In the genomic region with DNA sequence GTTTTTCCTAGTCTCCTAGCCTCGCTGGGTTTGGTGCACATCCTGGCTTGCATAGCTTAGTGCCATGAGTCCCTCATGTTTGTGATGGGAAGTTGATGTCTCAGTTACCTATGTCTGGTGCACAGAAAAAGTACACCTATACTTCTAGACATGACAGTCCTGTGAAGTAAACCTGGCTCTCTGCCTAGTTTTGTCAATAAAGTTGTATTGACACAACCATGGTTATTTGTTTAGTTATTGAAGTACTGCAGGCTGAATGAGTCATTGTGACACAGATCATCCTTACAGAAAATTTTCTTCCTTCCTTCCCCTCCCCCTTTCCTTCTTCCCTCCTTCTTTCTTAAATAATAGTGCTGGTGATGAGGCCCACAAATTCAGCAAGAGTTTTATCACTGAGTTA, we compare ENCODE assay signal across 30 mouse cellular contexts. TPM values are rescaled to one million over a fixed set of nuclear protein-coding genes. Genes with fewer than 3 reads are reported as not detected.
DNase-seq lines count a peak whose midpoint lies in the region; ATAC-seq and TF ChIP-seq lines count a peak whose summit lies in the region.
"Had no signal": no experiment of that assay in that cellular context is flagged by ENCODE, and none has a peak within 500 bp of the region (broad histone marks: within the 10 kb centered on the region; RNA-seq: fewer than 3 reads in every experiment).

No protein-coding gene starts in this region.

- peaks cover 67% of the 10 kb centered on the region for H3K4me1 ChIP-seq in liver, embryonic 13.5 days (replicated peaks)
- peaks cover 4% of the 10 kb centered on the region for H3K4me1 ChIP-seq in stomach, embryonic 16.5 days (ENCODE audit: control insufficient read depth, insufficient read depth, low read length)
- H3K4me1 ChIP-seq: forebrain, embryonic 12.5 days; hindbrain, embryonic 13.5 days; midbrain, embryonic 10.5 days; midbrain, embryonic 15.5 days had no signal

- no peak overlapping the region for H3K4me3 ChIP-seq in gastrocnemius, adult 2 months
- no peak overlapping the region for H3K4me3 ChIP-seq in liver, embryonic 13.5 days (replicated peaks)
- no peak overlapping the region for H3K4me3 ChIP-seq in stomach, embryonic 16.5 days (replicated peaks; ENCODE audit: low read length)
- H3K4me3 ChIP-seq: forebrain, embryonic 12.5 days; hindbrain, embryonic 13.5 days; midbrain, embryonic 10.5 days; midbrain, embryonic 15.5 days; neural tube, embryonic 15.5 days had no signal

- no peak for DNase-seq in gastrocnemius, adult 2 months
- DNase-seq in gastrocnemius, postnatal 14 days: no peak
- DNase-seq in lung, postnatal 36 days: peak; percentile 21
- no peak for DNase-seq in lung, postnatal 14 days
- DNase-seq in liver, embryonic 13.5 days: no peak
- no peak for DNase-seq in layer of hippocampus, postnatal 10 days (ENCODE audit: low spot score in 2 of 2)
- DNase-seq in spleen, postnatal 36 days (ENCODE audit: low spot score in 2 of 2): no peak
- DNase-seq: adrenal gland, postnatal 36 days; cerebellum, adult 18-20 months; cerebellum, postnatal 10 days; forebrain, postnatal 0 days; gastrocnemius, postnatal 10 days; heart, adult 18-20 months; heart, postnatal 4 days; kidney, adult 8-10 months; kidney, postnatal 4 days; lung, adult 2 months; right cerebral cortex, postnatal 4 days; thymus, postnatal 14 days had no signal

- no peak for ATAC-seq in liver, embryonic 13.5 days (ENCODE audit: low read depth)
- ATAC-seq in stomach, embryonic 16.5 days (ENCODE audit: insufficient read depth, low FRiP score): peak; percentile 29; the same call in 1 of the 2 replicates
- ATAC-seq: forebrain, postnatal 0 days; intestine, embryonic 16.5 days; midbrain, embryonic 15.5 days had no signal

- no peaks in the 10 kb centered on the region for H3K27me3 ChIP-seq in liver, embryonic 13.5 days
- no peaks in the 10 kb centered on the region for H3K27me3 ChIP-seq in stomach, embryonic 16.5 days (ENCODE audit: control insufficient read depth, insufficient read depth, low read length)
- H3K27me3 ChIP-seq: forebrain, embryonic 12.5 days; hindbrain, embryonic 13.5 days; midbrain, embryonic 15.5 days; neural tube, embryonic 15.5 days had no signal

- H3K9me3 ChIP-seq in liver, embryonic 13.5 days (replicated peaks): no peaks in the 10 kb centered on the region
- H3K9me3 ChIP-seq in stomach, embryonic 16.5 days (replicated peaks; ENCODE audit: control insufficient read depth, low read length): no peaks in the 10 kb centered on the region
- H3K9me3 ChIP-seq: forebrain, embryonic 12.5 days; G1E; hindbrain, embryonic 13.5 days; midbrain, embryonic 10.5 days; midbrain, embryonic 15.5 days; neural tube, embryonic 15.5 days had no signal

- H3K9ac ChIP-seq in liver, embryonic 13.5 days: peak overlapping the region; percentile 45; the same call in 1 of the 2 replicates
- no peak overlapping the region for H3K9ac ChIP-seq in stomach, embryonic 16.5 days (ENCODE audit: low read length)
- H3K9ac ChIP-seq: forebrain, embryonic 12.5 days; forebrain, postnatal 0 days; hindbrain, embryonic 13.5 days; midbrain, embryonic 15.5 days; neural tube, embryonic 15.5 days had no signal

- peaks cover 25% of the 10 kb centered on the region for H3K36me3 ChIP-seq in liver, embryonic 13.5 days
- H3K36me3 ChIP-seq in stomach, embryonic 16.5 days (ENCODE audit: control insufficient read depth, insufficient read depth, low read length): peaks cover 10% of the 10 kb centered on the region

- no peak overlapping the region; the same call in 1 of the 2 replicates for H3K4me2 ChIP-seq in liver, embryonic 13.5 days
- H3K4me2 ChIP-seq in stomach, embryonic 16.5 days (ENCODE audit: low read depth, low read length): no peak overlapping the region
- H3K4me2 ChIP-seq: forebrain, embryonic 12.5 days; heart, embryonic 11.5 days; hindbrain, embryonic 13.5 days; midbrain, embryonic 15.5 days; neural tube, embryonic 15.5 days had no signal

- intact Hi-C loops in gastrocnemius, adult 2 months (cut with DNase I): no loop called here
- intact Hi-C loops in gastrocnemius, postnatal 14 days (cut with DNase I; ENCODE audit: low total_unique reads): no loop called here

- WGBS in liver, embryonic 13.5 days (ENCODE audit: insufficient replicate concordance): 76% methylated on average over 1 of the region's 1 CpGs
- WGBS in stomach, embryonic 16.5 days: 68% methylated on average over 1 of the region's 1 CpGs

- no peak for TF ChIP-seq CTCF in gastrocnemius, adult 2 months (IDR thresholded peaks at IDR 0.05)

- H3K27ac ChIP-seq in gastrocnemius, adult 2 months: peak overlapping the region; percentile 82
- peak overlapping the region; percentile 80 for H3K27ac ChIP-seq in liver, embryonic 13.5 days
- H3K27ac ChIP-seq in stomach, embryonic 16.5 days (ENCODE audit: low read length): no peak overlapping the region; the same call in 1 of the 2 replicates
- H3K27ac ChIP-seq: forebrain, embryonic 12.5 days; hindbrain, embryonic 13.5 days; kidney, postnatal 0 days; macrophage; midbrain, embryonic 10.5 days; midbrain, embryonic 15.5 days; neural tube, embryonic 15.5 days had no signal

RNA-seq across cellular contexts. Expression of gene Carm1, which starts 17.7 kb away (rescaled TPM):
- 10 to 100 TPM; 54.6 to 57.2 TPM for total RNA-seq in gastrocnemius, adult 2 months (2021)
- total RNA-seq in gastrocnemius, postnatal 14 days (2021): 10 to 100 TPM; 62.8 to 68.0 TPM
- 15.5 and 16.9 TPM in 2 replicates for polyA plus RNA-seq in liver, embryonic 13.5 days (2015; fragmentation: Nextera tagmentation; extraction: Ambion mirVana)
- polyA plus RNA-seq in stomach, embryonic 16.5 days (2015; fragmentation: Nextera tagmentation; extraction: Ambion mirVana): 15.6 and 16.1 TPM in 2 replicates
- 10 to 100 TPM; 75.7 to 84.3 TPM for total RNA-seq in layer of hippocampus, postnatal 10 days (2021)

RNA-seq across cellular contexts. Expression of gene Timm29, which starts 28.1 kb away (rescaled TPM):
- total RNA-seq in gastrocnemius, adult 2 months (2021): 10 to 100 TPM; 44.1 to 48.3 TPM
- total RNA-seq in gastrocnemius, postnatal 14 days (2021): 10 to 100 TPM; 41.4 to 44.5 TPM
- polyA plus RNA-seq in liver, embryonic 13.5 days (2015; fragmentation: Nextera tagmentation; extraction: Ambion mirVana): 17.7 and 21.5 TPM in 2 replicates
- polyA plus RNA-seq in stomach, embryonic 16.5 days (2015; fragmentation: Nextera tagmentation; extraction: Ambion mirVana): 19.9 and 22.9 TPM in 2 replicates
- 10 to 100 TPM; 53.7 to 54.6 TPM for total RNA-seq in layer of hippocampus, postnatal 10 days (2021)

RNA-seq across cellular contexts. Expression of gene Yipf2, which starts 28.2 kb away (rescaled TPM):
- 1 to 10 TPM; 5.8 to 6.9 TPM for total RNA-seq in gastrocnemius, adult 2 months (2021)
- 1 to 10 TPM; 4.6 to 5.8 TPM for total RNA-seq in gastrocnemius, postnatal 14 days (2021)
- 8.8 and 10.2 TPM in 2 replicates for polyA plus RNA-seq in liver, embryonic 13.5 days (2015; fragmentation: Nextera tagmentation; extraction: Ambion mirVana)
- polyA plus RNA-seq in stomach, embryonic 16.5 days (2015; fragmentation: Nextera tagmentation; extraction: Ambion mirVana): 34.0 and 39.4 TPM in 2 replicates
- total RNA-seq in layer of hippocampus, postnatal 10 days (2021): 10 to 100 TPM; 11.3 to 12.3 TPM

RNA-seq across cellular contexts. Expression of gene AB124611, which starts 38.4 kb away (rescaled TPM):
- total RNA-seq in gastrocnemius, adult 2 months (2021): 1 to 10 TPM in 1 of 2 experiments, under 1 TPM in 1; 0.74 to 1.3 TPM
- 1 to 10 TPM; 1.0 to 1.5 TPM for total RNA-seq in gastrocnemius, postnatal 14 days (2021)
- 3.5 and 4.1 TPM in 2 replicates for polyA plus RNA-seq in liver, embryonic 13.5 days (2015; fragmentation: Nextera tagmentation; extraction: Ambion mirVana)
- 5.9 and 6.0 TPM in 2 replicates for polyA plus RNA-seq in stomach, embryonic 16.5 days (2015; fragmentation: Nextera tagmentation; extraction: Ambion mirVana)
- under 1 TPM; 0.30 to 0.67 TPM for total RNA-seq in layer of hippocampus, postnatal 10 days (2021)

RNA-seq across cellular contexts. Expression of gene Smarca4, which starts 51.5 kb away (rescaled TPM):
- total RNA-seq in gastrocnemius, adult 2 months (2021): 10 to 100 TPM; 39.0 to 40.7 TPM
- total RNA-seq in gastrocnemius, postnatal 14 days (2021): 10 to 100 TPM; 42.5 to 49.8 TPM
- polyA plus RNA-seq in liver, embryonic 13.5 days (2015; fragmentation: Nextera tagmentation; extraction: Ambion mirVana): 26.5 and 29.5 TPM in 2 replicates
- polyA plus RNA-seq in stomach, embryonic 16.5 days (2015; fragmentation: Nextera tagmentation; extraction: Ambion mirVana): 63.2 and 65.0 TPM in 2 replicates
- total RNA-seq in layer of hippocampus, postnatal 10 days (2021): 100 to 1,000 TPM; 122 to 123 TPM
